Mouse (Mus musculus): ENCODE results near the gene Tshz2. TPM values are rescaled to one million over a fixed set of nuclear protein-coding genes. Genes with fewer than 3 reads are reported as not detected.

Gene Tshz2
- polyA plus RNA-seq, 1 experiment from 2014 or later: 3.6 TPM

DNA sequence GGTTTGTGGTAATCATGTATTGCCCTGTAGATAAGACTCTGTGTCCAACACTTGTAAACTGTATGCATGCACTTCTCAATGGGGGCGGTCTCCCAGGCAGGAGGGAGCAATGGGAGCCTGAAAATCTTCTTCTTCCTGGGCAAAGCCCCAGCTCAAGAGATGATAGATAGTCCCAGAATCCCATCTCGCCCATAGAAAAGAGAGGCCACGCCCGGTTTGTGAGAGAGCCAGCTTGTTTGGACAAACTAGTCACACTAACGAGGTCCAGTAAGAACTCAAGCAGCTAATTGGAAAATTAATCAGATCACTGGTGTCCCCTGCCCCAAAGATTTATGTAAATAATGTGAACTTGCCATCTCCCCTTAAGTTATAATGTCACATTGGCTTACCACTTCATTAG is 292.7 kb downstream of the Tshz2 start:
- Histone ChIP-seq H3K27me3 (no peaks in the 10 kb centered on the region), H3K4me3 (no peak overlapping the region), H3K4me1 (replicated peaks) (peaks cover 4% of the 10 kb centered on the region), H3K36me3 (no peaks in the 10 kb centered on the region), H3K9me3 (replicated peaks) (no peaks in the 10 kb centered on the region), H3K27ac (no peak overlapping the region), H3K4me2 (no peak overlapping the region), H3K9ac (no peak overlapping the region)
- ATAC-seq (replicated peaks; ENCODE audit: insufficient number of reproducible peaks, insufficient read depth, low FRiP score, low read depth): no peak
- 67% methylated on average over 5 of the region's 5 CpGs for WGBS

DNA sequence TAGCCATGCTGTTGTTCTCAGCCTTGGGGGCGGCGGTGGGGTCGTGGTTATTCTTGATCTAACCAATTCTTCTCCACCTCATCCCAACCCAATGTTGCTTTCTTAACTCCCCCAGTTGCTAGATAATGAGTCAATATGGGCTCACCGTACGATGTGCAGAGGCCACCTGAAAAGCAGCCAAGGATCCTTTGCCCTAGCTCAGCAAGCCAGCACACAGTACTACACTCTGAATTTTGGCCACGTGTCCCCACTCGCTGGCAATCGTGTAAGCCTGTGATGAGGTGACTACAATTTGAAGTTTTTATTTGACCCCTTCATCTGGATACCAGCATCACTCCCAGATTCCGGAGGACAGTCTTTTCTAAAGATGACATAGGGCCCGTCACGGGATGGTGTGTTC is 293.2 kb downstream of the Tshz2 start:
- WGBS: 76% methylated on average over 11 of the region's 11 CpGs

DNA sequence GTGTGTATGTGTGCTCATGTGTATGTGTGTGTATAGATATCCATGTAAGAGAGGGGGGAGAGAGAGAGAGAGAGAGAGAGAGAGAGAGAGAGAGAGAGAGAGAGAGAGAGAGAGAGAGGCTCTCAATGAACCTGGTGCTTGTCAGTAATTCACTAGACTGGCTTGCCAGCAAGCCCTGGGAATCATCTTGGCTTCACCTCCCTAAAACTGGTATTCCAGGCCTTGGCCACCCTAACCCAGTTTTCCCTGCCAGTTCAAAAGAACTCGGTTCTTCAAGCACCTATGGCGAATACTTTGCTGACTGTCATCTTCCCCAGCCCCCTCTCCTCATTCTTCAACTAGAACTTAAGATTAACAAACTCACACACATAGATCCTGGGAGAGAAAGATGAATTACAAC is 294.6 kb downstream of the Tshz2 start:
- H3K9me3 ChIP-seq (replicated peaks): no peaks in the 10 kb centered on the region
- no peaks in the 10 kb centered on the region for H3K36me3 ChIP-seq
- no peak for ATAC-seq (replicated peaks; ENCODE audit: insufficient number of reproducible peaks, insufficient read depth, low FRiP score, low read depth)
- H3K27ac ChIP-seq: no peak overlapping the region
- H3K9ac ChIP-seq: no peak overlapping the region
- peaks cover 4% of the 10 kb centered on the region for H3K4me1 ChIP-seq (replicated peaks)
- H3K27me3 ChIP-seq: no peaks in the 10 kb centered on the region
- H3K4me3 ChIP-seq: no peak overlapping the region
- H3K4me2 ChIP-seq: no peak overlapping the region
- 79% methylated on average over 2 of the region's 2 CpGs for WGBS

More for the DNA sequence above, 293.2 kb downstream of the Tshz2 start:
- no peak overlapping the region for H3K4me2 ChIP-seq
- H3K4me1 ChIP-seq (replicated peaks): peaks cover 4% of the 10 kb centered on the region
- H3K4me3 ChIP-seq: no peak overlapping the region
- no peaks in the 10 kb centered on the region for H3K36me3 ChIP-seq
- H3K27ac ChIP-seq: no peak overlapping the region
- H3K9me3 ChIP-seq (replicated peaks): no peaks in the 10 kb centered on the region
- no peak for ATAC-seq (replicated peaks; ENCODE audit: insufficient number of reproducible peaks, insufficient read depth, low FRiP score, low read depth)
- no peak overlapping the region for H3K9ac ChIP-seq
- no peaks in the 10 kb centered on the region for H3K27me3 ChIP-seq

DNA sequence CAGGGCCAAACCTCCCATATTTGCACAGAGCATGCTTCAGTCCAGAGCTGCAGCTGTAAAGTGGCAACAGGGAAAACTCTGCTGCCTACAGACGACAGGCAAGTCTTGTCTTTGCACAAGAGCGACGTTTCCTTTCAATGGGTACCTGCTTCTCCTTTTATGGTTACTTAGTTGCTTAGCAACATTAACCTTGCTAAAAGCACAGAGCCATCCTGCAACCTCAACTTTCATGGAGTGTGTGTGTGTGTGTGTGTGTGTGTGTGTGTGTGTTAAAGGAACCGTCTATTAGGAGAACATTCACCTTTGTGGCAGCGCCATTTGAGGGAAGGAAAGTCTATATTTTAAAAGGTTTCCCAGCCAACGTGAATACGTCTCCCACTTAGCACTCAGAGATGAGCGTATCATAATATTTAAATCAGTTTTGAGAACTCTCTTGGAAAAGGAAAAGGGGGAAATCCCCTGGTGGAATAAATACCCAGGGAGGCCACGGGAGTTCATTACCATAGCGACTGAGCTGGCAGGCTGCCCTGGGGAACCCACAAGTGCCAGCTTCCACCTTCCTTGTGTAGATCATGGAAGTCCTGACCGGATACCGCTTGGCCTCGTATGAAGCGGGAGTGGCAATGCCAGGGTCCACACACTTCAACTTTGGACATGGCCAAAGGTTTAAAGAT is 295.8 kb downstream of the Tshz2 start:
- Histone ChIP-seq H3K4me3 (no peak overlapping the region), H3K27ac (no peak overlapping the region), H3K4me2 (no peak overlapping the region), H3K36me3 (no peaks in the 10 kb centered on the region), H3K9me3 (replicated peaks) (no peaks in the 10 kb centered on the region), H3K9ac (no peak overlapping the region), H3K4me1 (replicated peaks) (peaks cover 4% of the 10 kb centered on the region), H3K27me3 (no peaks in the 10 kb centered on the region)
- 64% methylated on average over 14 of the region's 14 CpGs for WGBS
- ATAC-seq (replicated peaks; ENCODE audit: insufficient number of reproducible peaks, insufficient read depth, low FRiP score, low read depth): no peak

DNA sequence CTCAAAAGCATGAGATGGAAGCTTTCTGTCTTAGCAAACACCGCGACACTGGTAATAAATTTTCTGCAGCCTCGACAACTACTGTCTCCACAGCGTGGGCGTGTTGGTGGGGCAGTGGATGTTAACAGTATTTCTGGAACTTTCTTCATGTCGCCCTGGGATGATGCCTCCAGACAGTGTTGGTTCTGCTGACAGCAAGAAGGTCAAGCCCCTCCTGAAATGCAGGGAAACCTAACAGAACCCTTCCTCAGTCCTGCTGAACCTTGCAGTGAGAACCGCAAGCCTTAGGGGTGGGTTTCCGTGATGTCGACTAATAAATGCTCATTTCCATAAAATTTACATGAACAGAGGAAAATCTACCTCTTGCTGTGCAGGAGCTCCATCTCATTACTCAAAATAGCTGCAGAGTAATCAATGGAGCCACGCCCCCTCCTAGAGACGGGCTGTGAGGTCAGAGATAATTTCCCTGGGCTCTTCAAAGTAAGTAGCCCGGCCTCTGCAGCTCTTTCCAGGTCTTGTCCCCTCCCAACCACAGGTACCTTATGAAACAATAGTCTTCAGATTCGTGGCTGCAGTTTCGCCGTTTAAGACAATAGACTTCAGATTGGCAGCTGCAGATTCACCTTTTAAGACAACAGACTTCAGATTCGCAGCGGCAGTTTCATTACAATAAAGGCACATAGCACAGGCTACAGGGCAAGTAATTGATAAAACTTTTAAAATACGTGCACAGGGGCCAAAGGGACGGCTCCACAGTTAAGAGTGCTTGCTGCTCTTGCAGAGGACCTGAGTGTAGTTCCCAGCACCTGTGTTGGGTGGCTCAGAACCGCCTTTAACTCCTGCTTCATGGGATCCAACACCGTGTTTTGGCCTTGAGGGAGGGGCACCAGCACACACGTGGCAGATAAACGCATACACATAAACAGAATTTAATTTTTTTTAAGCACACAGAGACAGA is 297.0 kb downstream of the Tshz2 start:
- Histone ChIP-seq H3K9ac (0 out of 2 replicates have a peak overlapping the region, but pooled peaks have one; percentile 9), H3K36me3 (no peaks in the 10 kb centered on the region), H3K27ac (no peak overlapping the region), H3K4me2 (peak overlapping the region; percentile 69), H3K4me3 (peak overlapping the region; percentile 48), H3K27me3 (no peaks in the 10 kb centered on the region), H3K9me3 (replicated peaks) (no peaks in the 10 kb centered on the region), H3K4me1 (replicated peaks) (peaks cover 4% of the 10 kb centered on the region)
- 49% methylated on average over 23 of the region's 23 CpGs for WGBS
- ATAC-seq (replicated peaks; ENCODE audit: insufficient number of reproducible peaks, insufficient read depth, low FRiP score, low read depth): no peak; the same call in 1 of the 2 replicates

DNA sequence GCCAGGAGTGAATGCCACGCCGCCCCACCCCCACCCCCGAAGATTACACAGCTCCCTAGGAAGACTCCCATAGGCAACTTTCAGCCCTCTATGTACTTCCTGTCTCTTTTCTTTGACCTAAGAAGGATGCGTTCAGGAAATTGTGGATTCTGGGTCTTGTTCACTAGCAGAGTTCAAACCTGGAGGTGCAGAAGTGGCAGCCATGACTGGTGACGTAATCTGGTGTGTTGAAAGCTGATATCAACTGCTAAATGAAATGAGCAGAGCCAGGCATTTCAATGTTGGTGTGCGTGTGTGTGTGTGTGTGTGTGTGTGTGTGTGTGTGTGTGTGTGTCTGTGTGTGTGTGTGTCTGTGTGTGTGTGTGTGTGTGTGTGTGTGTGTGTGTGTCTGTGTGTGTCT is 302.8 kb downstream of the Tshz2 start:
- Histone ChIP-seq H3K27me3 (no peaks in the 10 kb centered on the region), H3K4me2 (no peak overlapping the region), H3K4me3 (no peak overlapping the region), H3K9ac (no peak overlapping the region), H3K4me1 (replicated peaks) (no peaks in the 10 kb centered on the region), H3K27ac (no peak overlapping the region), H3K36me3 (no peaks in the 10 kb centered on the region), H3K9me3 (replicated peaks) (no peaks in the 10 kb centered on the region)
- 40% methylated on average over 6 of the region's 6 CpGs for WGBS
- no peak for ATAC-seq (replicated peaks; ENCODE audit: insufficient number of reproducible peaks, insufficient read depth, low FRiP score, low read depth)

DNA sequence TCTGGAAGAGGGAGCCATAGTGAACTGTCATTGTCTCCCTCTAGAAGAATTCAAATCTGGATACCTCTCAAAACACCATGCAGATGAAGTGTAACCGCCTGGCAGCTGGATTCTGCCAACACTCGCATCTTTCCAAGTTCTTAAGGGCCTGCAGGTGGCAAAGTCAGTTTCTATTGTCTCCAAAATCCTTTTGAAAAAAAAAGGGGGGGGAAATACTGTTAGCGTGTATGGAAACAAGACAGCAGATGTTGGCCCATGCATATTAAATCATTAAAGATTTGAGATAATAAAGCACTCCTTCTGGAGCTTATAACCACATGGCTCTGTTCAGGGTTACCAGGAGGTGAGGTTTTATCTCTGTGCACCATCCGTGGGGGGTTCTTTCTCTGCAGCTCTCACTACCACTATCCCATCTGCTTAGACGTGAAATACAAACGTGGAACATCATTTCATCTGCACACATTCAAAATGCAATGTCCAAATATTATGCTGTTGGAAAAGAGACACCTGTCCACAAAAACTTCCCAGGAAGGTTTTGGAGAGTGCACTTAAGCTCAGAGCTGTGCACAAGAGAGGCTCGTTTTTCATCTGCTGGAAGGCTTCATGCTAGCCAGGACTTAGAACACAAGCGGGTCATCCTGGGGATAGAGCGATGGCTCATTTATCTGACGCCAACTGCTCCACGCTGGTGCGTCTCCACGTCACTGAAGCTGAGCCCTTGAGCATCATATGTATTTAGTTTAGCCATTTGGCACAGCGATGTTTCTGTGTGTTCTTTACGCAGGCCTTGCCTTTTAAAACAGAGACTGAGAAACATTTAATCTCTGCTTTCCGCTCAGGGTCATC is 307.7 kb downstream of the Tshz2 start:
- Histone ChIP-seq H3K9ac (no peak overlapping the region), H3K4me3 (no peak overlapping the region), H3K4me2 (no peak overlapping the region), H3K9me3 (replicated peaks) (no peaks in the 10 kb centered on the region), H3K36me3 (no peaks in the 10 kb centered on the region), H3K4me1 (replicated peaks) (no peaks in the 10 kb centered on the region), H3K27ac (no peak overlapping the region), H3K27me3 (no peaks in the 10 kb centered on the region)
- no peak for ATAC-seq (replicated peaks; ENCODE audit: insufficient number of reproducible peaks, insufficient read depth, low FRiP score, low read depth)
- 68% methylated on average over 16 of the region's 16 CpGs for WGBS

DNA sequence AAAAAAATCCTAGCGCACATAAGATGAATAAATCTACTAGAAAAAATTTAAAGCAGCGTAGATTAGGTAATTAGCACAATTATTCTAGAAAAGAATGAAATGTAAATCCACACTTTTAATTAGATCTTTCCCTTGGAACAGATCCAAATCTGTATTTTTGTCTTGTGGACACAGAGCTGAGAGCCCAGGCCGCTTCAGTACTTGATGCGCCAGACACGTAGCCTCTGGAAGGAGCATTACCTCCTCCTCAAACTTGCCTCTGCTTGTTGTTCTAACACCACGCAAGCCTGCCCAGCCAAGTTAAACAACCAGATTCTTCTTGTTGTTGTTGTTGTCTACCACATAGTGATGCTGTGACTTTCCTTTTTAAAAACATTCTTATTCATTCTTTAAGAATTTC is 310.9 kb downstream of the Tshz2 start:
- 83% methylated on average over 6 of the region's 6 CpGs for WGBS

DNA sequence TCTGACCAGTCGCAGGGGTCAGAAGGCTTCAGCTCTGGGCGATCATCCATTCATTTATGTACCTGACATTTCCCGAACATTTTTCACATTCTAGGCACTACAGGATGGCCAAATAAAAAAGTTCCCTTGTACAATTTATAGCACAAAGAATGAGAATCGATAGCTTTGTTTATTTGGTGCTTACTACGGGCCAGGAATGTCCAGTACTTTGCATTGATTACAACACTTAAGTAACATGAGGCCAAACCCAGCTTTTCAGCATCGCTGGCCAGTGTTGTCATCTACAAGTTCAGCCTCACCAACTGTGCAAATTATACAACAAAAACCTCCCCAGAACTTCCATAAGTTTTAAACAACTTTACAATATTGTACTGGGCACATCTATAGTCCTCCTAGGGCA is 315.3 kb downstream of the Tshz2 start:
- 79% methylated on average over 6 of the region's 6 CpGs for WGBS
- H3K4me1 ChIP-seq (replicated peaks): no peaks in the 10 kb centered on the region
- no peak overlapping the region for H3K4me2 ChIP-seq
- H3K9me3 ChIP-seq (replicated peaks): no peaks in the 10 kb centered on the region
- H3K9ac ChIP-seq: no peak overlapping the region
- H3K27ac ChIP-seq: no peak overlapping the region
- no peak overlapping the region for H3K4me3 ChIP-seq
- H3K27me3 ChIP-seq: no peaks in the 10 kb centered on the region
- no peak for ATAC-seq (replicated peaks; ENCODE audit: insufficient number of reproducible peaks, insufficient read depth, low FRiP score, low read depth)
- H3K36me3 ChIP-seq: no peaks in the 10 kb centered on the region

More for the DNA sequence above, 310.9 kb downstream of the Tshz2 start:
- no peaks in the 10 kb centered on the region for H3K36me3 ChIP-seq
- H3K27ac ChIP-seq: no peak overlapping the region
- no peak overlapping the region for H3K9ac ChIP-seq
- H3K4me3 ChIP-seq: no peak overlapping the region
- H3K27me3 ChIP-seq: no peaks in the 10 kb centered on the region
- no peak overlapping the region for H3K4me2 ChIP-seq
- H3K9me3 ChIP-seq (replicated peaks): no peaks in the 10 kb centered on the region
- H3K4me1 ChIP-seq (replicated peaks): no peaks in the 10 kb centered on the region
- ATAC-seq (replicated peaks; ENCODE audit: insufficient number of reproducible peaks, insufficient read depth, low FRiP score, low read depth): no peak

DNA sequence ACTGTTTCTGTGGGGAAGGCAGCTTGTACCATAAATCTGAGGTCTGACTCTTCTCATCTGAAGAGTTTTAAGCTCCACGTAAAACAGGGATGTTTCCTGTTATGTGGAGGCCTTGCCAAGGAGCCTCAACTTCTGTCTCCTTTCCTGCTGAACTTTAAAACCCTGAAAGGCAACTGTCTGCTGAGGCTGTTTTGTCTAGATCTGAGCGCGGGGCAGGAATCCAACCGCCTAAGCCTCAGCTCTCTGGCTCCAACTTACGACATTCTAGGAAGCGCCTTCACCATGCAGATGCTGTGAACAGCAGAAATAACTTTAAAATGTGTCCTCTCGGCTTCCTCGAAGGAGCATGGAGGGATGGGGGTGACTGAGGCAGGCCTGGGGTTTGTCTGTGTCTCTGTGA is 318.2 kb downstream of the Tshz2 start:
- no peak overlapping the region for H3K4me2 ChIP-seq
- WGBS: 63% methylated on average over 8 of the region's 8 CpGs
- H3K4me1 ChIP-seq (replicated peaks): no peaks in the 10 kb centered on the region
- H3K36me3 ChIP-seq: no peaks in the 10 kb centered on the region
- no peak overlapping the region for H3K27ac ChIP-seq
- H3K4me3 ChIP-seq: no peak overlapping the region
- no peaks in the 10 kb centered on the region for H3K9me3 ChIP-seq (replicated peaks)
- H3K27me3 ChIP-seq: no peaks in the 10 kb centered on the region
- H3K9ac ChIP-seq: no peak overlapping the region
- ATAC-seq (replicated peaks; ENCODE audit: insufficient number of reproducible peaks, insufficient read depth, low FRiP score, low read depth): no peak

DNA sequence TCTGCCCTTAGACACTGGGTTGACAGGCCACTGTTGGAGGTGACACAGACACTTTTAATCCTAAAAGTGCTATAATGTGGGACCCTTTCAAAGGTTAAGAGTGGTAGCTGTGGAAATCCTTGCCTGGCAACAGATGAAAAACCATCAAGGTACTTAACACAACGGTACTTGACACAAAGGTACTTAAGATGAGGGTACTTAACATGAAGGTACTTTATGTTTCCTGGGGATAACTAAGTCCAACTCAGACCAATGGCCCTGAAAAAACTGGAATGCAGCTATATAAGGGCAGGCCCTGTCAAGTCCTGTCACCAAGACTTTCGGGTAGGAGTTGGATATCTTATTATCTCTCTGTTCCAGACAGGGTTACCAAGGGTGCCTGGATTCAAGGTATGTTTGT is 320.2 kb downstream of the Tshz2 start:
- no peak overlapping the region for H3K9ac ChIP-seq
- H3K9me3 ChIP-seq (replicated peaks): no peaks in the 10 kb centered on the region
- WGBS: 74% methylated on average over 2 of the region's 2 CpGs
- no peaks in the 10 kb centered on the region for H3K27me3 ChIP-seq
- no peaks in the 10 kb centered on the region for H3K4me1 ChIP-seq (replicated peaks)
- H3K27ac ChIP-seq: no peak overlapping the region
- H3K4me3 ChIP-seq: no peak overlapping the region
- H3K4me2 ChIP-seq: no peak overlapping the region
- no peaks in the 10 kb centered on the region for H3K36me3 ChIP-seq
- no peak for ATAC-seq (replicated peaks; ENCODE audit: insufficient number of reproducible peaks, insufficient read depth, low FRiP score, low read depth)

Measured in heart, embryonic 15.5 days (tissue).